Mouse (Mus musculus) urinary bladder, postnatal 10 days (tissue): ENCODE measurements at regions not wholly inside any gene's neighbourhood (a gene's known extent, or its start where the extent isn't known, plus 50 kb on each side); places are given as distances from the start of the nearest gene placed in this dataset.
A peak's percentile ranks its signal among the peaks of the same experiment; 100 is the strongest.
"Not testable (repeated sequence)": the region's sequence is repeated elsewhere in the genome, so short reads cannot be mapped to it uniquely, and the experiment has no call there.

Experiments
- DNase-seq: peaks from one replicate; pipeline ENCODE4 v3.0.0; 2022; ENCODE audit warnings: low spot score

- DNase-seq = no peak
Observed at GRCm38 (mm10) chr1:161728546-161729206, 59.6 kb downstream of the Fasl start.

- DNase-seq = not testable (repeated sequence)
Observed at GRCm38 (mm10) chr1:161727357-161727756, 60.9 kb downstream of the Fasl start.

GRCm38 (mm10) chr1:161726098-161726497 lies 62.2 kb downstream of the Fasl start:
- DNase-seq = not testable (repeated sequence)

GRCm38 (mm10) chr1:161719876-161720275 lies 68.4 kb downstream of the Fasl start:
- no peak for DNase-seq

GRCm38 (mm10) chr1:161718254-161718653 lies 70.0 kb downstream of the Fasl start:
- DNase-seq = no peak

GRCm38 (mm10) chr1:161712918-161713317 lies 75.4 kb downstream of the Fasl start:
- DNase-seq = peak; percentile 21

- no peak for DNase-seq
Observed at GRCm38 (mm10) chr1:161712283-161712682, 76.0 kb downstream of the Fasl start.

- DNase-seq = no peak
Observed at GRCm38 (mm10) chr1:161707049-161707448, 81.2 kb downstream of the Fasl start.

- DNase-seq = no peak
Observed at GRCm38 (mm10) chr1:161704961-161705360, 83.3 kb downstream of the Fasl start.

- no peak for DNase-seq
Observed at GRCm38 (mm10) chr1:161704527-161704926, 83.8 kb downstream of the Fasl start.

- DNase-seq = no peak
Observed at GRCm38 (mm10) chr1:161695886-161696285, 92.4 kb downstream of the Fasl start.

- DNase-seq = no peak
Observed at GRCm38 (mm10) chr1:161693768-161694160, 94.5 kb downstream of the Fasl start.

GRCm38 (mm10) chr1:161692836-161693767 lies 95.2 kb downstream of the Fasl start:
- no peak for DNase-seq

GRCm38 (mm10) chr1:161688946-161689345 lies 99.3 kb downstream of the Fasl start:
- DNase-seq = no peak

- no peak for DNase-seq
Observed at GRCm38 (mm10) chr1:161687548-161687947, 100.7 kb downstream of the Fasl start.

- no peak for DNase-seq
Observed at GRCm38 (mm10) chr1:161680558-161680957, 107.7 kb downstream of the Fasl start.

GRCm38 (mm10) chr1:161670937-161671336 lies 117.4 kb downstream of the Fasl start:
- no peak for DNase-seq

- no peak for DNase-seq
Observed at GRCm38 (mm10) chr1:161664321-161664720, 124.0 kb downstream of the Fasl start.

GRCm38 (mm10) chr1:161663351-161663750 lies 124.9 kb downstream of the Fasl start:
- no peak for DNase-seq

GRCm38 (mm10) chr1:161662241-161662640 lies 126.1 kb downstream of the Fasl start:
- no peak for DNase-seq

- no peak for DNase-seq
Observed at GRCm38 (mm10) chr1:161657511-161657910, 130.8 kb downstream of the Fasl start.

- DNase-seq = no peak
Observed at GRCm38 (mm10) chr1:161649387-161649786, 138.9 kb downstream of the Fasl start.

- no peak for DNase-seq
Observed at GRCm38 (mm10) chr1:161632098-161632497, 137.6 kb downstream of the Tnfsf18 start.
